Mouse (Mus musculus): ENCODE data around the gene Trim3.

Gene Trim3

DNA sequence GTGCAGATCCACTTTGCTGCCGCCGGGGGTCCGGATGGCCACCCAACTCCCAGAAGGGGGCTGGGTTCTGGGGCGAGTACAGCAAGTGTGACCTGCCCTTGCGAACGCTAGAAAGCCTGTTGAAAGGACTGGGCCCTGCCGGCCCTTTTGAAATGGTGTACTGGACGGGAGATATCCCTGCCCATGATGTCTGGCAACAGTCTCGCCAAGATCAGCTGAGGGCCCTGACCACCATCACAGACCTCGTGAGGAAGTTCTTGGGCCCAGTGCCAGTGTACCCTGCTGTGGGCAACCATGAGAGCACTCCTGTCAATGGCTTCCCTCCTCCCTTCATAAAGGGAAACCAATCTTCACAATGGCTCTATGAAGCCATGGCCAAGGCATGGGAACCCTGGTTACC lies 77.8 kb downstream of the Trim3 start:
- DNase-seq: peak in 1 of 2 experiments; percentile 48

All from cerebellum, adult 18-20 months (tissue).